ENCODE assay signal across 15 mouse cellular contexts in the genomic region with DNA sequence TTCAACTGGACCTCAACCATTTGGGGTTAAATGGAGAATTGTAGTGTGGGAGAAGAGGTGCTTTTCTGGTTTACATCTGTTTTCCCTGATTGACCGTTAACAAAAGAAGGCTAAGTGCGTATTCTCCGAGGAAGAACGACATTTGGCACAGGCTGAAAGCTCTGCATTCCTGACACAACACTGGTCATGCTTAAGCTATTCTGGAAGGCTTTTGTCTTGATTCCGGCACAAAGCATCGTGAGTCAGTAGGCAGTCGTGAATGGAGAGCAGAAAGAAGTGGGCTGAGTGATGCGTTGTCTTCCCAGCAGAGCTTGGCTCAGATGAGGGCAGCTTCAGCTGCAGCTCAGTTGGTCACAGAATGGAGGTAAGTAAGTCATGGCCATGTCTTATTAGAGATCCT.
DNase-seq lines count a peak whose midpoint lies in the region; ATAC-seq and TF ChIP-seq lines count a peak whose summit lies in the region.
"Had no signal": no experiment of that assay in that cellular context is flagged by ENCODE, and none has a peak within 500 bp of the region (broad histone marks: within the 10 kb centered on the region; RNA-seq: fewer than 3 reads in every experiment).

No protein-coding gene starts in this region.

- no peaks in the 10 kb centered on the region for H3K9me3 ChIP-seq in forebrain, embryonic 13.5 days (replicated peaks)
- H3K9me3 ChIP-seq in forebrain, embryonic 11.5 days (ENCODE audit: control insufficient read depth, low read length), result no peaks in the 10 kb centered on the region
- H3K9me3 ChIP-seq in midbrain, embryonic 11.5 days (ENCODE audit: control insufficient read depth, low read length), result no peaks in the 10 kb centered on the region
- H3K9me3 ChIP-seq in midbrain, embryonic 16.5 days (replicated peaks; ENCODE audit: control insufficient read depth, low read length, poor library complexity, severe bottlenecking), result no peaks in the 10 kb centered on the region
- no peaks in the 10 kb centered on the region for H3K9me3 ChIP-seq in forebrain, postnatal 0 days (ENCODE audit: low read length)
- H3K9me3 ChIP-seq: heart, embryonic 10.5 days had no signal

- H3K4me3 ChIP-seq in forebrain, embryonic 13.5 days, result no peak overlapping the region
- no peak overlapping the region for H3K4me3 ChIP-seq in forebrain, embryonic 11.5 days (ENCODE audit: low read depth, low read length)
- no peak overlapping the region for H3K4me3 ChIP-seq in midbrain, embryonic 11.5 days (ENCODE audit: low read depth, low read length)
- H3K4me3 ChIP-seq in midbrain, embryonic 16.5 days (ENCODE audit: low read depth, low read length), result no peak overlapping the region
- no peak overlapping the region for H3K4me3 ChIP-seq in forebrain, postnatal 0 days (ENCODE audit: low read depth, low read length)
- H3K4me3 ChIP-seq: heart, embryonic 10.5 days had no signal

- no peaks in the 10 kb centered on the region for H3K27me3 ChIP-seq in forebrain, embryonic 13.5 days
- H3K27me3 ChIP-seq in forebrain, embryonic 11.5 days (ENCODE audit: control insufficient read depth, insufficient read depth, low read length), result no peaks in the 10 kb centered on the region
- no peaks in the 10 kb centered on the region for H3K27me3 ChIP-seq in midbrain, embryonic 11.5 days (ENCODE audit: control insufficient read depth, insufficient read depth, low read length)
- H3K27me3 ChIP-seq in midbrain, embryonic 16.5 days (ENCODE audit: control insufficient read depth, insufficient read depth, low read depth, low read length), result no peaks in the 10 kb centered on the region
- H3K27me3 ChIP-seq in forebrain, postnatal 0 days (ENCODE audit: insufficient read depth, low read length), result no peaks in the 10 kb centered on the region

- TF ChIP-seq CTCF in forebrain, postnatal 0 days (IDR thresholded peaks at IDR 0.05; ENCODE audit: low read depth), result no peak

- no peak overlapping the region for H3K4me2 ChIP-seq in forebrain, embryonic 13.5 days
- no peak overlapping the region for H3K4me2 ChIP-seq in forebrain, embryonic 11.5 days (ENCODE audit: low read depth, low read length, severe bottlenecking)
- no peak overlapping the region for H3K4me2 ChIP-seq in midbrain, embryonic 11.5 days
- no peak overlapping the region for H3K4me2 ChIP-seq in midbrain, embryonic 16.5 days (ENCODE audit: low read length)
- H3K4me2 ChIP-seq in forebrain, postnatal 0 days (ENCODE audit: low read depth), result 0 out of 2 replicates have a peak overlapping the region, but pooled peaks have one; percentile 3
- H3K4me2 ChIP-seq: lung, embryonic 14.5 days had no signal

- no peak overlapping the region for H3K27ac ChIP-seq in forebrain, embryonic 13.5 days
- no peak overlapping the region for H3K27ac ChIP-seq in forebrain, embryonic 11.5 days (ENCODE audit: low read depth, low read length)
- H3K27ac ChIP-seq in midbrain, embryonic 11.5 days (ENCODE audit: low read depth, low read length), result no peak overlapping the region; the same call in 1 of the 2 replicates
- H3K27ac ChIP-seq in midbrain, embryonic 16.5 days (ENCODE audit: low read length), result no peak overlapping the region
- no peak overlapping the region for H3K27ac ChIP-seq in forebrain, postnatal 0 days (ENCODE audit: low read depth, low read length)
- H3K27ac ChIP-seq: heart, embryonic 10.5 days had no signal

- WGBS in forebrain, embryonic 13.5 days, result 9% methylated on average over 8 of the region's 8 CpGs
- WGBS in forebrain, embryonic 11.5 days, result 28% methylated on average over 8 of the region's 8 CpGs
- 21% methylated on average over 8 of the region's 8 CpGs for WGBS in midbrain, embryonic 11.5 days
- 9% methylated on average over 8 of the region's 8 CpGs for WGBS in midbrain, embryonic 16.5 days
- 11% methylated on average over 8 of the region's 8 CpGs for WGBS in forebrain, postnatal 0 days

- ATAC-seq in forebrain, embryonic 13.5 days, result peak; percentile 59; the same call in 1 of the 2 replicates
- no peak for ATAC-seq in forebrain, embryonic 11.5 days (replicated peaks; ENCODE audit: low FRiP score)
- peak; percentile 54 for ATAC-seq in midbrain, embryonic 11.5 days (ENCODE audit: low FRiP score)
- no peak for ATAC-seq in midbrain, embryonic 16.5 days
- peak; percentile 48; the same call in 1 of the 2 replicates for ATAC-seq in forebrain, postnatal 0 days
- no peak for ATAC-seq in activated CD4-positive, CD25-positive, alpha-beta regulatory T cell, adult 4 months

- no peak overlapping the region for H3K9ac ChIP-seq in forebrain, embryonic 13.5 days
- H3K9ac ChIP-seq in forebrain, embryonic 11.5 days (ENCODE audit: low read length), result no peak overlapping the region
- H3K9ac ChIP-seq in midbrain, embryonic 11.5 days (ENCODE audit: low read length), result no peak overlapping the region
- no peak overlapping the region for H3K9ac ChIP-seq in midbrain, embryonic 16.5 days (ENCODE audit: low read depth, low read length)
- no peak overlapping the region for H3K9ac ChIP-seq in forebrain, postnatal 0 days
- H3K9ac ChIP-seq: lung, embryonic 14.5 days had no signal

- H3K4me1 ChIP-seq in forebrain, embryonic 13.5 days, result peaks cover 8% of the 10 kb centered on the region
- 0 out of 2 replicates have a peak, but pooled peaks cover 2% of the 10 kb centered on the region for H3K4me1 ChIP-seq in forebrain, embryonic 11.5 days (replicated peaks; ENCODE audit: control insufficient read depth, insufficient read depth, low read length)
- peaks cover 3% of the 10 kb centered on the region; the same call in 1 of the 2 replicates for H3K4me1 ChIP-seq in midbrain, embryonic 11.5 days (ENCODE audit: control insufficient read depth, insufficient read depth, low read length)
- H3K4me1 ChIP-seq in midbrain, embryonic 16.5 days (ENCODE audit: control insufficient read depth, insufficient read depth, low read length), result no peaks in the 10 kb centered on the region
- no peaks in the 10 kb centered on the region for H3K4me1 ChIP-seq in forebrain, postnatal 0 days (ENCODE audit: insufficient read depth)

- DNase-seq in forebrain, embryonic 11.5 days (ENCODE audit: low spot score), result no peak
- peak; percentile 86 for DNase-seq in midbrain, embryonic 11.5 days (ENCODE audit: low spot score, missing footprints)
- no peak for DNase-seq in forebrain, postnatal 0 days
- DNase-seq in telencephalon, adult 2 months (ENCODE audit: low read depth, low spot score), result peak; percentile 35
- DNase-seq in cerebellum, postnatal 10 days, result no peak
- DNase-seq: adrenal gland, postnatal 14 days; gastrocnemius, postnatal 14 days; heart, postnatal 4 days; kidney, adult 18-20 months; kidney, postnatal 4 days; lung, embryonic 14.5 days had no signal

- no peaks in the 10 kb centered on the region for H3K36me3 ChIP-seq in forebrain, embryonic 13.5 days (ENCODE audit: poor library complexity, severe bottlenecking)
- H3K36me3 ChIP-seq in forebrain, embryonic 11.5 days (ENCODE audit: control insufficient read depth, insufficient read depth, low read length), result no peaks in the 10 kb centered on the region
- no peaks in the 10 kb centered on the region for H3K36me3 ChIP-seq in midbrain, embryonic 11.5 days (ENCODE audit: control insufficient read depth, insufficient read depth, low read length)
- no peaks in the 10 kb centered on the region for H3K36me3 ChIP-seq in midbrain, embryonic 16.5 days (ENCODE audit: control insufficient read depth, insufficient read depth, low read length)
- no peaks in the 10 kb centered on the region for H3K36me3 ChIP-seq in forebrain, postnatal 0 days (ENCODE audit: insufficient read depth)
- H3K36me3 ChIP-seq: heart, embryonic 10.5 days had no signal

Comparison
In these comparisons a context has a peak if more than half of its experiments do, and no peak if none do; other contexts are left out.
1. ATAC-seq: peak in forebrain, embryonic 13.5 days (single experiment), midbrain, embryonic 11.5 days (single experiment) and forebrain, postnatal 0 days (single experiment); none in forebrain, embryonic 11.5 days (single experiment), midbrain, embryonic 16.5 days (single experiment) and activated CD4-positive, CD25-positive, alpha-beta regulatory T cell, adult 4 months (single experiment).
2. DNase-seq: peak in midbrain, embryonic 11.5 days (single experiment) and telencephalon, adult 2 months (single experiment); none in forebrain, embryonic 11.5 days (single experiment), forebrain, postnatal 0 days (single experiment) and cerebellum, postnatal 10 days (0 of 2).